Mouse (Mus musculus) cerebellum, postnatal 14 days (tissue): ENCODE measurements at regions not wholly inside any gene's neighbourhood (a gene's known extent, or its start where the extent isn't known, plus 50 kb on each side); places are given as distances from the start of the nearest gene placed in this dataset.

Source experiments
- DNase-seq, 2 experiments: peaks; one replicate each; pipeline ENCODE4 v3.0.0; 2021; ENCODE audit warnings: mixed read lengths in 2 of 2

GRCm38 (mm10) chr17:83138493-83139417 lies 76.3 kb upstream of the Pkdcc start:
- DNase-seq = no peak

- no peak for DNase-seq
These were observed 66.6 kb upstream of the Pkdcc start for GRCm38 (mm10) chr17:83148371-83148929.

GRCm38 (mm10) chr17:83149336-83149735 lies 65.8 kb upstream of the Pkdcc start:
- DNase-seq = peak; percentile 76 to 83

- DNase-seq = no peak
These were observed 60.0 kb upstream of the Pkdcc start for GRCm38 (mm10) chr17:83155106-83155505.

- DNase-seq = no peak
These were observed 58.4 kb upstream of the Pkdcc start for GRCm38 (mm10) chr17:83156682-83157081.

- no peak for DNase-seq
These were observed 57.0 kb upstream of the Pkdcc start for GRCm38 (mm10) chr17:83158053-83158452.

- DNase-seq = no peak
These were observed 56.4 kb upstream of the Pkdcc start for GRCm38 (mm10) chr17:83158652-83159051.

GRCm38 (mm10) chr17:83159634-83160033 lies 55.5 kb upstream of the Pkdcc start:
- no peak for DNase-seq

- DNase-seq = no peak
These were observed 54.8 kb upstream of the Pkdcc start for GRCm38 (mm10) chr17:83160296-83160695.

- DNase-seq = no peak
These were observed 53.4 kb upstream of the Pkdcc start for GRCm38 (mm10) chr17:83161731-83162130.

- DNase-seq = no peak
These were observed 51.0 kb upstream of the Pkdcc start for GRCm38 (mm10) chr17:83163952-83164560.

GRCm38 (mm10) chr17:83164728-83165127 lies 50.4 kb upstream of the Pkdcc start:
- DNase-seq = no peak

GRCm38 (mm10) chr17:83165140-83165539 lies 50.0 kb upstream of the Pkdcc start:
- no peak for DNase-seq
